ENCODE assay signal across 8 mouse cellular contexts in the genomic region with DNA sequence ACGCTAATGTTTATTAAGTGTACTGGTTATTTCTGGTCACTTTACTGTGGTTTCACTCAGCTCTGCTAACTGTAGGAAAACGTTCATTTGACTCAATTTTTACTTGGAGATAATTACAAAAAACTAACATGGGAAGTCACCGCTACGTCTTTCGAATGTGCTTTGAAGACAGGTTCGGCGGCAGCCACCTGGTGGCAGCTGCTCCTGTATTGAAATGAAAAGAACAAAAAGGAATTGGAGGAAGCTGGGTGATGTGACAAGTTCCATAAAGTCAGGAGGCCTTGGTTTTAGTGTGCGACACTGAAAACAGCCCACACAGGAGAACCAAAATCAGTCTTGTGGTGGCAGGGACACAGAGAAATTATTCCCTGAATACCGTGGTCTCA. TPM values are rescaled to one million over a fixed set of nuclear protein-coding genes. Genes with fewer than 3 reads are reported as not detected.
DNase-seq lines count a peak whose midpoint lies in the region; ATAC-seq and TF ChIP-seq lines count a peak whose summit lies in the region.

No protein-coding gene starts in this region.

- H3K4me3 ChIP-seq in cerebellum, adult 2 months (replicated peaks; ENCODE audit: insufficient read depth, low read depth, low read length), result peak overlapping the region; percentile 89
- peak overlapping the region; percentile 71 for H3K4me3 ChIP-seq in liver, embryonic 15.5 days (replicated peaks)
- H3K4me3 ChIP-seq in stomach, embryonic 14.5 days (ENCODE audit: low read depth, low read length), result peak overlapping the region; percentile 48

- TF ChIP-seq POLR2A in cerebellum, adult 2 months (IDR thresholded peaks at IDR 0.05; ENCODE audit: borderline replicate concordance, insufficient read depth, low read length), result no peak

- H3K9me3 ChIP-seq in liver, embryonic 15.5 days (replicated peaks), result no peaks in the 10 kb centered on the region
- no peaks in the 10 kb centered on the region for H3K9me3 ChIP-seq in stomach, embryonic 14.5 days (ENCODE audit: control insufficient read depth, low read depth, low read length)

- DNase-seq in cerebellum, adult 2 months, result peak in 1 of 2 experiments; percentile 53
- no peak for DNase-seq in cerebellum, adult 11 months
- peak; percentile 28 for DNase-seq in ovary, postnatal 36 days (ENCODE audit: low spot score)
- no peak for DNase-seq in ovary, postnatal 10 days (ENCODE audit: low spot score)
- DNase-seq in frontal cortex, postnatal 36 days (ENCODE audit: low spot score in 2 of 2), result no peak

- 0 out of 2 replicates have a peak overlapping the region, but pooled peaks have one; percentile 18 for H3K9ac ChIP-seq in liver, embryonic 15.5 days
- no peak overlapping the region for H3K9ac ChIP-seq in stomach, embryonic 14.5 days (replicated peaks; ENCODE audit: low read depth, low read length)

- H3K4me2 ChIP-seq in liver, embryonic 15.5 days, result peak overlapping the region; percentile 74
- H3K4me2 ChIP-seq in stomach, embryonic 14.5 days (replicated peaks; ENCODE audit: low read depth, low read length), result peak overlapping the region; percentile 15

- no peaks in the 10 kb centered on the region for H3K27me3 ChIP-seq in cerebellum, adult 2 months (ENCODE audit: control insufficient read depth, insufficient read depth, low read length)
- H3K27me3 ChIP-seq in liver, embryonic 15.5 days, result no peaks in the 10 kb centered on the region
- no peaks in the 10 kb centered on the region for H3K27me3 ChIP-seq in stomach, embryonic 14.5 days (ENCODE audit: control insufficient read depth, insufficient read depth, low read length)

- no peaks in the 10 kb centered on the region; the same call in 1 of the 2 replicates for H3K4me1 ChIP-seq in cerebellum, adult 2 months (ENCODE audit: control insufficient read depth, insufficient read depth, low read length)
- peaks cover 17% of the 10 kb centered on the region for H3K4me1 ChIP-seq in liver, embryonic 15.5 days (replicated peaks)
- H3K4me1 ChIP-seq in stomach, embryonic 14.5 days (ENCODE audit: control insufficient read depth, insufficient read depth, low read length), result 0 out of 2 replicates have a peak, but pooled peaks cover 4% of the 10 kb centered on the region

- peak; percentile 79 to 86 for ATAC-seq in hematopoietic stem cell, adult 5-6 weeks (replicated peaks in 1 of 2; ENCODE audit: insufficient read depth in 1 of 2, low FRiP score in 2 of 2, low TSS enrichment in 1 of 2, low read depth in 1 of 2, poor library complexity in 2 of 2, severe bottlenecking in 2 of 2)
- peak; percentile 41 for ATAC-seq in liver, embryonic 15.5 days (ENCODE audit: insufficient read depth)
- peak; percentile 37; the same call in 1 of the 2 replicates for ATAC-seq in stomach, embryonic 14.5 days (ENCODE audit: insufficient number of reproducible peaks, insufficient read depth, low FRiP score, low read depth)

- whole genome bisulfite sequencing in cerebellum, adult 2 months, result 3% methylated on average over 9 of the region's 9 CpGs
- WGBS in liver, embryonic 15.5 days (ENCODE audit: insufficient replicate concordance), result 5% methylated on average over 9 of the region's 9 CpGs
- WGBS in stomach, embryonic 14.5 days, result 4% methylated on average over 9 of the region's 9 CpGs

- H3K27ac ChIP-seq in cerebellum, adult 2 months (ENCODE audit: insufficient read depth, low read length), result no peak overlapping the region
- 0 out of 2 replicates have a peak overlapping the region, but pooled peaks have one; percentile 20 for H3K27ac ChIP-seq in liver, embryonic 15.5 days (replicated peaks)
- no peak overlapping the region for H3K27ac ChIP-seq in stomach, embryonic 14.5 days (ENCODE audit: low read length)

- H3K36me3 ChIP-seq in liver, embryonic 15.5 days (replicated peaks), result peaks cover 11% of the 10 kb centered on the region
- H3K36me3 ChIP-seq in stomach, embryonic 14.5 days (ENCODE audit: control insufficient read depth, insufficient read depth, low read length), result no peaks in the 10 kb centered on the region; the same call in 1 of the 2 replicates

- TF ChIP-seq CTCF in cerebellum, adult 2 months (IDR thresholded peaks at IDR 0.05; ENCODE audit: borderline replicate concordance, insufficient read depth, low read depth, low read length), result peak; percentile 50

RNA-seq across cellular contexts. Expression of a gene that starts 0.4 kb away (rescaled TPM):
- 1.9 and 2.0 TPM in 2 replicates for polyA plus RNA-seq in cerebellum, adult 2 months (2012; rRNA removed)
- total RNA-seq in hematopoietic stem cell, adult 5-6 weeks (2017), result 0.20 and 9.9 TPM in 2 replicates
- polyA plus RNA-seq in liver, embryonic 15.5 days (2015; fragmentation: Nextera tagmentation; extraction: Ambion mirVana), result 1.2 and 1.6 TPM in 2 replicates
- 4.1 and 4.5 TPM in 2 replicates for polyA plus RNA-seq in stomach, embryonic 14.5 days (2014; fragmentation: Nextera tagmentation; extraction: Ambion mirVana)

RNA-seq across cellular contexts. Expression of a gene that starts 7.2 kb away (rescaled TPM):
- polyA plus RNA-seq in cerebellum, adult 2 months (2012; rRNA removed), result 0.16 TPM in 2 replicates
- 0.38 and 0.89 TPM in 2 replicates for total RNA-seq in hematopoietic stem cell, adult 5-6 weeks (2017)
- 0.14 and 0.20 TPM in 2 replicates for polyA plus RNA-seq in liver, embryonic 15.5 days (2015; fragmentation: Nextera tagmentation; extraction: Ambion mirVana)
- polyA plus RNA-seq in stomach, embryonic 14.5 days (2014; fragmentation: Nextera tagmentation; extraction: Ambion mirVana), result 0.51 and 0.64 TPM in 2 replicates

RNA-seq across cellular contexts. Expression of a gene that starts 11.0 kb away (rescaled TPM):
- polyA plus RNA-seq in cerebellum, adult 2 months (2012; rRNA removed), result 2.6 and 2.8 TPM in 2 replicates
- 7.6 and 10.3 TPM in 2 replicates for total RNA-seq in hematopoietic stem cell, adult 5-6 weeks (2017)
- 0.52 and 0.88 TPM in 2 replicates for polyA plus RNA-seq in liver, embryonic 15.5 days (2015; fragmentation: Nextera tagmentation; extraction: Ambion mirVana)
- 6.6 and 7.6 TPM in 2 replicates for polyA plus RNA-seq in stomach, embryonic 14.5 days (2014; fragmentation: Nextera tagmentation; extraction: Ambion mirVana)

RNA-seq across cellular contexts. Expression of a gene that starts 12.6 kb away (rescaled TPM):
- polyA plus RNA-seq in cerebellum, adult 2 months (2012; rRNA removed), result 2.6 and 3.2 TPM in 2 replicates
- total RNA-seq in hematopoietic stem cell, adult 5-6 weeks (2017), result 7.3 and 8.3 TPM in 2 replicates
- 0.40 and 0.44 TPM in 2 replicates for polyA plus RNA-seq in liver, embryonic 15.5 days (2015; fragmentation: Nextera tagmentation; extraction: Ambion mirVana)
- 2.3 and 3.0 TPM in 2 replicates for polyA plus RNA-seq in stomach, embryonic 14.5 days (2014; fragmentation: Nextera tagmentation; extraction: Ambion mirVana)

RNA-seq across cellular contexts. Expression of a gene that starts 47.8 kb away (rescaled TPM):
- 2.9 and 3.6 TPM in 2 replicates for polyA plus RNA-seq in cerebellum, adult 2 months (2012; rRNA removed)
- total RNA-seq in hematopoietic stem cell, adult 5-6 weeks (2017), result 5.5 and 8.1 TPM in 2 replicates
- 0.81 and 0.90 TPM in 2 replicates for polyA plus RNA-seq in liver, embryonic 15.5 days (2015; fragmentation: Nextera tagmentation; extraction: Ambion mirVana)
- 4.8 and 5.0 TPM in 2 replicates for polyA plus RNA-seq in stomach, embryonic 14.5 days (2014; fragmentation: Nextera tagmentation; extraction: Ambion mirVana)
